Mouse (Mus musculus) bone marrow, adult 2 months (tissue): ENCODE measurements at regions not wholly inside any gene's neighbourhood (a gene's known extent, or its start where the extent isn't known, plus 50 kb on each side); places are given as distances from the start of the nearest gene placed in this dataset.

Experiments
- CTCF ChIP-seq: fragments of 200-500 bp; IDR thresholded peaks from 2 replicates; pipeline ENCODE4 v1.5.1; 2011; ENCODE audit warnings: low read length, control low read depth; ENCODE audit not compliant: control insufficient read depth, insufficient read depth
- POLR2A ChIP-seq: fragments of 200-500 bp; IDR thresholded peaks from 2 replicates; pipeline ENCODE4 v1.6.1; 2011; ENCODE audit warnings: low read depth, mild to moderate bottlenecking, control low read depth, low read length, borderline replicate concordance; ENCODE audit not compliant: control insufficient read depth

- no peak for TF ChIP-seq CTCF
- no peak for TF ChIP-seq POLR2A
Observed at GRCm38 (mm10) chr1:137656900-137657458, 518.5 kb downstream of the Ptprc start.
